Mouse (Mus musculus) heart, postnatal 25 days (tissue): Measurements from ENCODE around the gene Dapk1. TPM values are rescaled to one million over a fixed set of nuclear protein-coding genes. Genes with fewer than 3 reads are reported as not detected.

ENCODE experiments used
- DNase-seq: peaks from one replicate; pipeline ENCODE4 v3.0.0; 2022; ENCODE audit warnings: low spot score
- intact Hi-C: fragments of 180-260 bp; cut with DNase I; formaldehyde crosslinking; loops from one replicate; pipeline ENCODE4 v1.15.1; 2025
- total RNA-seq, 2 experiments: library from RNA; stranded (reverse); gene quantifications; 2 replicates each; pipeline ENCODE4 v1.2.3; 2021

Dapk1 gene
- total RNA-seq, 2 experiments from 2014 or later, result 24.5 to 29.5 TPM

GRCm38 (mm10) chr13:60728276-60729054, 126.7 kb downstream of the Dapk1 start:
- intact Hi-C loops, result no loop called here
- no peak for DNase-seq

- intact Hi-C loops, result no loop called here
- DNase-seq, result no peak
Measured at GRCm38 (mm10) chr13:60729055-60729402, 127.3 kb downstream of the Dapk1 start.

GRCm38 (mm10) chr13:60730587-60730986, 128.8 kb downstream of the Dapk1 start:
- intact Hi-C loops, result no loop called here
- DNase-seq, result no peak

- no peak for DNase-seq
- intact Hi-C loops, result no loop called here
Measured at GRCm38 (mm10) chr13:60731001-60731400, 129.3 kb downstream of the Dapk1 start.

GRCm38 (mm10) chr13:60735306-60735705, 133.6 kb downstream of the Dapk1 start:
- DNase-seq, result no peak
- intact Hi-C loops, result loop anchor here (5.0 kb wide), 2 partner anchors 48 to 893 kb away; no protein-coding TSS in a partner anchor

- intact Hi-C loops, result loop anchor here (5.0 kb wide), 2 partner anchors 49 to 894 kb away; no protein-coding TSS in a partner anchor
- no peak for DNase-seq
Measured at GRCm38 (mm10) chr13:60736421-60737105, 134.8 kb downstream of the Dapk1 start.

GRCm38 (mm10) chr13:60737632-60738324, 136.0 kb downstream of the Dapk1 start:
- DNase-seq, result peak; percentile 86
- intact Hi-C loops, result loop anchor here (2.0 to 5.0 kb wide), 4 partner anchors 50 to 895 kb away; partner anchors contain the start of gene Dapk1

- peak; percentile 51 for DNase-seq
- intact Hi-C loops, result loop anchor here (2.0 to 5.0 kb wide), 4 partner anchors 51 to 896 kb away; partner anchors contain the start of gene Dapk1
Measured at GRCm38 (mm10) chr13:60738429-60738828, 136.7 kb downstream of the Dapk1 start.

GRCm38 (mm10) chr13:60740248-60740647, 138.5 kb downstream of the Dapk1 start:
- no peak for DNase-seq
- intact Hi-C loops, result loop anchor here (5.0 kb wide), 1 partner anchor 563 kb away; the partner anchor contains the start of gene Gas1

- DNase-seq, result no peak
- intact Hi-C loops, result loop anchor here (5.0 kb wide), 1 partner anchor 565 kb away; the partner anchor contains the start of gene Gas1
Measured at GRCm38 (mm10) chr13:60742611-60743010, 140.9 kb downstream of the Dapk1 start.

- intact Hi-C loops, result loop anchor here (1.0 to 5.0 kb wide), 2 partner anchors 264 to 566 kb away; partner anchors contain the start of gene Gas1
- DNase-seq, result peak; percentile 23
Measured at GRCm38 (mm10) chr13:60743381-60744077, 141.8 kb downstream of the Dapk1 start.

- intact Hi-C loops, result loop anchor here (1.0 to 5.0 kb wide), 2 partner anchors 265 to 567 kb away; partner anchors contain the start of gene Gas1
- peak; percentile 50 for DNase-seq
Measured at GRCm38 (mm10) chr13:60744078-60744460, 142.3 kb downstream of the Dapk1 start.

- DNase-seq, result no peak
- intact Hi-C loops, result loop anchor here (1.0 to 5.0 kb wide), 2 partner anchors 265 to 567 kb away; partner anchors contain the start of gene Gas1
Measured at GRCm38 (mm10) chr13:60744736-60745135, 143.0 kb downstream of the Dapk1 start.

- no peak for DNase-seq
- intact Hi-C loops, result no loop called here
Measured at GRCm38 (mm10) chr13:60745358-60745757, 143.6 kb downstream of the Dapk1 start.

GRCm38 (mm10) chr13:60746271-60746670, 144.5 kb downstream of the Dapk1 start:
- intact Hi-C loops, result no loop called here
- no peak for DNase-seq

GRCm38 (mm10) chr13:60747201-60747600, 145.5 kb downstream of the Dapk1 start:
- intact Hi-C loops, result no loop called here
- DNase-seq, result no peak

GRCm38 (mm10) chr13:60748556-60748955, 146.8 kb downstream of the Dapk1 start:
- DNase-seq, result no peak
- intact Hi-C loops, result no loop called here

- intact Hi-C loops, result no loop called here
Measured at GRCm38 (mm10) chr13:60750930-60751329, 149.2 kb downstream of the Dapk1 start.

GRCm38 (mm10) chr13:60753216-60753615, 151.5 kb downstream of the Dapk1 start:
- no peak for DNase-seq
- intact Hi-C loops, result no loop called here

More at GRCm38 (mm10) chr13:60750930-60751329, 149.2 kb downstream of the Dapk1 start:
- no peak for DNase-seq
